Mouse (Mus musculus) kidney, adult 8-10 months (tissue): ENCODE results near the gene Gm28870.
"Not testable (repeated sequence)": the region's sequence is repeated elsewhere in the genome, so short reads cannot be mapped to it uniquely, and the experiment has no call there.

Experiments
- DNase-seq, 2 experiments: peaks; one replicate each; pipeline ENCODE4 v3.0.0; 2022

Gene Gm28870

DNA sequence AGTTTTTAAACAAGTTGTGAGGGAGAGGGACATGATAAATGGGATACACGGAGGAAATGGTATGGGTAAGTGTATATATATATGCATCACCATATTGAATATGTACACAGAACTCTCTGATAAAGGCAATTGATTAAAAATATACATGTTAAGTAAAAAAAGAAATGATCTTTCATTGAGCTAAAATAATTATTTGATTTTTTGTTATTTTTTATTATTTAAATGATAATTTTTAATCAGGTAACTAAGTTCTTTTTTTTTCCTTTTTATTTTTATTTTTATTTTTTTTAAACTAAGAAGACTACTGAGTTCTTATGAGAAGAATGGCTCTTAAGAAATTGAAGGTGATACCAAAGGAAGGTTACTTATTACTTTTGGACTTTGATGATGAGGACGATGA is at the start of gene Gm28870:
Gene Gm28870 (plus strand): TSS at position 301 of the 400 bp plus-strand sequence.
- DNase-seq = not testable (repeated sequence)
